Mouse (Mus musculus) brain, embryonic 18.5 days (tissue): Measurements from ENCODE around the gene Phf11a.
"Not testable (repeated sequence)": the region's sequence is repeated elsewhere in the genome, so short reads cannot be mapped to it uniquely, and the experiment has no call there.

Source experiments
- DNase-seq: peaks from one replicate; pipeline ENCODE4 v3.0.0-alpha.2; 2012; ENCODE audit warnings: low read depth, low spot score

The Phf11a gene

GRCm38 (mm10) chr14:59297391-59297790 is at the start of gene Phf11a:
TSS of gene Phf11a (minus strand) at chr14:59297522.
- not testable (repeated sequence) for DNase-seq

DNA sequence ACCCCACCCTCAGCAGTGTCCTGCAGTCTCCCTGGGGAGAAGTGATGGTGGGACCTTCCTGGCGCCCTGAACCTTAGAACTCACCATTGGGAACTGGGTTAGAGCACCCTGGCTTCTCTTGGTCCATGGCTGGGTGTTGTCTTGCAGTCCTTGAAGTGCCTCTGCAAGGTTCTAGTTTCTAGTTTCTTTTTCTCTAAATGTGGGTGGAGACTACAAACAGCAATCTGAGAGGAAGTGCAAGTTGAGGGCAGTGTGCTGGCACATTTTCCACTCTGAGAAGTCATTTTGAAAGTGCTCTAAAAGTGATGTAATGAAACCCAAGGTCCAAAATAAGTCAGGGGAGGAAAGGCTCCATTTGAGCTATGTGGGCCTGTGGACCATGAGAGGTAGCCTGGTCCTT is 43.9 kb upstream of the Phf11a start, which contains the start of gene Phf11b:
Phf11b (minus strand) TSS at position 163 of the 400 bp plus-strand sequence.
- not testable (repeated sequence) for DNase-seq

- no peak for DNase-seq
Observed at GRCm38 (mm10) chr14:59339541-59339940, 42.2 kb upstream of the Phf11a start.

- DNase-seq, result not testable (repeated sequence)
Observed at GRCm38 (mm10) chr14:59336056-59336455, 38.7 kb upstream of the Phf11a start.

DNA sequence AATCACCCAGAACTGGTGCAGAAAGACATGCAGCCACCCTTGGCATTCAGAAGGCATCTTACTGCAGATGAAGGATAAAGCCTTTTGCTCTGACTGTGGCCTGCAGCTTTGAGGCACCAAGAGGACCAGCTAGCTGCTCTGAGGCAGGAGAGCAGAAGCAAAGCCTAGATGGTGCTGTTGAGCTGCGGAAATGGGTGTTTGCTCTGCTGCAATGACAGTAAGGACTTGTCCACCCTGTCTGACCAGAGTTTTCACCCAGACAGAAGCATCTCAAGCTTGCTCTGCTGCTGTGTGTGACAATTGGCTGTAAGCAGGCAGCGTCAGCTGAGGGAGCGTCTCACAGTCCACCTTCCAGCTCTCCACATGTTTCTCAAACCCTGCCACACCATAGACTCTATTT is 33.2 kb upstream of the Phf11a start:
- not testable (repeated sequence) for DNase-seq

- DNase-seq, result not testable (repeated sequence)
Observed at GRCm38 (mm10) chr14:59319970-59320369, 22.6 kb upstream of the Phf11a start.

GRCm38 (mm10) chr14:59319036-59319435 is 21.7 kb upstream of the Phf11a start:
- not testable (repeated sequence) for DNase-seq

DNA sequence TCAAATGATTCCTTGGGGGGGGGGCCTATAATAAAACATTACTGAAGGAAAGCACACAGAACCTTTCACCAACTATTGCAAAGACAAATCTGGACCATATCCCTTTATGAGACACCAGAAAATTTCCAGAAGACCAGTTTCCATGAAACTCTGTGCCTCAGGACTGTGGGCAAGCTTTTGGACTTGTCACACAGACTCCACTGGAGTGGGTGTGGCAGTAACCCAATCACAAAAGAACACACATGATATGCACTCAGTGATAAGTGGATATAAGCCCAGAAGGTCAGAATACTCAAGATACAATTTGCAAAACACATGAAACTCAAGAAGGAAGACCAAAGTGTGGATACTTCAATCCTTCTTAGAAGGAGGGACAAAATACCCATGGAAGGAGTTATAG is 5.6 kb downstream of the Phf11a start:
- not testable (repeated sequence) for DNase-seq

DNA sequence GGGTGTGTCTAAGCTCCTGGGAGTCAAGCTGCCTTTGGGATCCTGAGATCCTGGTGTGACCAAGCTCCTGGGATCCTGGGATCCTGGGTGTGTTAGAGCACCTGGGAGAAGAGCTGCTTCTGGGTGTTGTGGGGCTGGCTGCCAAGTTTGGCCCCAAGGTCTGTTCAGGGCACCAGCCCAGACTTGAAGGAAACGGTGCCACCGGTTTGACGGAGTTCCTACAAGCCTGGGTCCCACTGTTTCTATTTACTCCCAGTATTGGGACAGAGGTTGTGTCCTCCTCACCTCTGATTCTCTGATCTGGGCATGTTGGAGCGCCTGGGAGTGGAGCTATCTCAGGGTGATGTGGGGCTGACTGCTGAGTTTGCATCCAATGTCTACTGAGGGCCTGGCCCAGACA is 22.4 kb downstream of the Phf11a start:
- not testable (repeated sequence) for DNase-seq

- DNase-seq, result no peak
Observed at GRCm38 (mm10) chr14:59260056-59260455, 37.3 kb downstream of the Phf11a start, which contains the start of gene Gm6904. TSS of gene Gm6904 (minus strand) at chr14:59260216.

DNA sequence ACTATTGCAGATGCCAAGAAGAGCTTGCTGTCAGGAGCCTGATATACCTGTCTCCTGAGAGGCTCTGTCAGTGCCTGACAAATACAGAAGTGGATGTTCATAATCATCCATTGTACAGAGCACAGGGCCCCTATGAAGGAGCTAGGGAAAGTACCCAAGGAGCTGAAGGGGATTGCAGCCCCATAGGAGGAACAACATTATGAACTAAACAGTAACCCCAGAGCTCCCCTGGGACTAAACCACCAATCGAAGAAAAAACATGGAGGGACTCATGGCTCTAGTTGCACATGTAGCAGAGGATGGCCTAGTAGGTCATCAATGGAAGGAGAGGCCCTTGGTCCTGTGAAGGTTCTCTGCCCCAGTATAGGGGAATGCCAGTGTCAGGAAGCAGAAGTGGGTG is 41.5 kb downstream of the Phf11a start:
- DNase-seq, result not testable (repeated sequence)

DNA sequence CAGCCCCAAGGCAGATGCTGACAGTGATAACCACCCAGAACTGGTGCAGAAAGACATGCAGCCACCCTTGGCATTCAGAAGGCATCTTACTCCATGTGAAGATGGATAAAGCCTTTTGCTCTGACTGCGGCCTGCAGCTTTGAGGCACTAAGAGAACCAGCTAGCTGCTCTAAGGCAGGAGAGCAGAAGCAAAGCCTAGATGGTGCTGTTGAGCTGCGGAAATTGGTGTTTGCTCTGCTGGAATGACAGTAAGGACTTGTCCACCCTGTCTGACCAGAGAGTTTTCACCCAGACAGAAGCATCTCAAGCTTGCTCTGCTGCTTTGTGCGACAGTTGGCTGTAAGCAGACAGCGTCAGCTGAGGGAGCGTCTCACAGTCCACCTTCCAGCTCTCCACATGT is 47.0 kb downstream of the Phf11a start:
- not testable (repeated sequence) for DNase-seq

GRCm38 (mm10) chr14:59233635-59234034 is 63.7 kb downstream of the Phf11a start:
- no peak for DNase-seq

GRCm38 (mm10) chr14:59232003-59232402 is 65.3 kb downstream of the Phf11a start:
- DNase-seq, result no peak

DNA sequence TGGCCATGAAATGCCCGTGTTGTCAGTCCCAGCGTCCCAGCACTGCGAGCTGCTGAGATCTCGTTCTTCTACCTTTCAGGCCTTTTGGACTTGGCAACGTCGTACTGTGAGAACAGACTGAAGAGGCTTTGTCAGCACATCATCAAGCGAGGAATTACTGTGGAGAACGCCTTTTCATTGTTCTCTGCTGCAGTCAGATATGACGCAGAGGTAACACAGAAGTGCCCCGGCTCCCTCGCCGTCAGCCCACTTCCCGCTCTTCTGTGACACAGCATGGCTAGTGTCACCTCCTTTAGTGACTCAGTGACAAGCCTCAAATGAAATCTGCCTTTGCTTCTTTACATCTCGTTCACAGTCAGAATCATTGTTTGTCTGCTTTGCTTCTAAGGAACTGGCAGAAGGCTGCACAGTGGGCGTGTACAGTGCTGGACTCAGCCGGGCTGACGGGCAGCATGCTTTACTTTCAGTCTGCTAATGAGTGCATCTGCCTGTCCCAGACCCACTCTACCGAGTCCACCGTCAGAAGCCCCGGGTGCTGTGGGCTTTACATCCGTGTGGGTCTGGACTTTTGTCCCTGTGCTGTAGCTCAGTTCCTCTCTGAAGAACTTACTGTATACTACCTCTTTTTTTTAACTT is 66.9 kb downstream of the Phf11a start:
- DNase-seq, result no peak

GRCm38 (mm10) chr14:59229822-59230221 is 67.5 kb downstream of the Phf11a start:
- no peak for DNase-seq
